Mouse (Mus musculus) spleen, embryonic (tissue): ENCODE measurements around the gene Rpl35.

Source experiments
- CTCF ChIA-PET: fragments of 350-600 bp; sonication (Branson Sonifier 250); formaldehyde crosslinking; loops from one replicate; lab custom pipeline; 2022; lab: Charles Lee

Rpl35 gene

GRCm38 (mm10) chr2:39005574-39006079 is at the start of gene Rpl35:
Gene Rpl35 (minus strand): TSS chr2:39005624.
- CTCF ChIA-PET = interaction anchor here (1.0 kb wide), 1 partner anchor 57 kb away, joined by 4 read pairs; no protein-coding TSS in a partner anchor

GRCm38 (mm10) chr2:39048515-39048914 is 43.1 kb upstream of the Rpl35 start:
- CTCF ChIA-PET = no interaction called here

GRCm38 (mm10) chr2:39040215-39040614 is 34.8 kb upstream of the Rpl35 start:
- CTCF ChIA-PET = no interaction called here

- CTCF ChIA-PET = no interaction called here
These were observed 26.2 kb upstream of the Rpl35 start for GRCm38 (mm10) chr2:39031611-39032010.

- CTCF ChIA-PET = no interaction called here
These were observed 14.6 kb upstream of the Rpl35 start for GRCm38 (mm10) chr2:39020004-39020403.

GRCm38 (mm10) chr2:39016581-39016980 is 11.2 kb upstream of the Rpl35 start:
- CTCF ChIA-PET = interaction anchor here (0.7 kb wide), 1 partner anchor 10 kb away, joined by 3 read pairs; no protein-coding TSS in a partner anchor

- CTCF ChIA-PET = no interaction called here
These were observed 7.4 kb upstream of the Rpl35 start for GRCm38 (mm10) chr2:39012768-39013279.

GRCm38 (mm10) chr2:39011971-39012370 is 6.5 kb upstream of the Rpl35 start:
- CTCF ChIA-PET = interaction anchor here (0.6 to 1.5 kb wide), 2 partner anchors 13 to 76 kb away, joined by 3 to 7 read pairs; no protein-coding TSS in a partner anchor

GRCm38 (mm10) chr2:39011264-39011663 is 5.8 kb upstream of the Rpl35 start:
- CTCF ChIA-PET = interaction anchor here (0.6 to 1.5 kb wide), 2 partner anchors 14 to 76 kb away, joined by 3 to 7 read pairs; no protein-coding TSS in a partner anchor

GRCm38 (mm10) chr2:39010144-39010543 is 4.7 kb upstream of the Rpl35 start:
- CTCF ChIA-PET = interaction anchor here (0.6 kb wide), 2 partner anchors 8 to 128 kb away, joined by 4 to 13 read pairs; no protein-coding TSS in a partner anchor

- CTCF ChIA-PET = no interaction called here
These were observed 3.5 kb upstream of the Rpl35 start for GRCm38 (mm10) chr2:39008954-39009365.

- CTCF ChIA-PET = interaction anchor here (0.5 kb wide), 1 partner anchor 59 kb away, joined by 3 read pairs; no protein-coding TSS in a partner anchor
These were observed 3.0 kb upstream of the Rpl35 start for GRCm38 (mm10) chr2:39008350-39008851.

- CTCF ChIA-PET = interaction anchor here (0.5 kb wide), 1 partner anchor 60 kb away, joined by 3 read pairs; no protein-coding TSS in a partner anchor
These were observed 2.4 kb upstream of the Rpl35 start for GRCm38 (mm10) chr2:39007865-39008264.

GRCm38 (mm10) chr2:39006149-39006730 is 816 bp upstream of the Rpl35 start:
- CTCF ChIA-PET = interaction anchor here (1.0 kb wide), 1 partner anchor 57 kb away, joined by 4 read pairs; no protein-coding TSS in a partner anchor

GRCm38 (mm10) chr2:39004880-39005435 is 466 bp downstream of the Rpl35 start, which contains the start of gene Arpc5l:
Gene Arpc5l (plus strand): TSS chr2:39005348.
- CTCF ChIA-PET = no interaction called here

GRCm38 (mm10) chr2:39004372-39004771 is 1.1 kb downstream of the Rpl35 start:
- CTCF ChIA-PET = no interaction called here

- CTCF ChIA-PET = no interaction called here
These were observed 1.9 kb downstream of the Rpl35 start for GRCm38 (mm10) chr2:39003512-39003911.

GRCm38 (mm10) chr2:39003106-39003505 is 2.3 kb downstream of the Rpl35 start:
- CTCF ChIA-PET = no interaction called here

GRCm38 (mm10) chr2:39001866-39002265 is 3.6 kb downstream of the Rpl35 start:
- CTCF ChIA-PET = no interaction called here

- CTCF ChIA-PET = interaction anchor here (0.6 to 0.9 kb wide), 3 partner anchors 75 to 197 kb away, joined by 3 to 6 read pairs (median 3); no protein-coding TSS in a partner anchor
These were observed 4.9 kb downstream of the Rpl35 start for GRCm38 (mm10) chr2:39000587-39000919.

GRCm38 (mm10) chr2:38999910-39000586 is 5.4 kb downstream of the Rpl35 start:
- CTCF ChIA-PET = interaction anchor here (0.9 kb wide), 2 partner anchors 74 to 80 kb away, joined by 3 to 6 read pairs; no protein-coding TSS in a partner anchor
